Mouse (Mus musculus) liver, embryonic 16.5 days (tissue): ENCODE results near the gene Ttll6. TPM values are rescaled to one million over a fixed set of nuclear protein-coding genes. Genes with fewer than 3 reads are reported as not detected.

Source experiments
- ATAC-seq: fragments of 200-750 bp; cut with Nextera tagmentation; 2 replicates; pipeline ENCODE4 v1.8.0; 2017; ENCODE audit warnings: low read depth, mild to moderate bottlenecking, moderate number of reproducible peaks, moderate library complexity
- H3K27ac ChIP-seq: fragments of 300-500 bp; sonication (generic); 2 replicates; pipeline ENCODE4 v1.5.1; 2014; ENCODE audit warnings: mild to moderate bottlenecking, low read length
- H3K27me3 ChIP-seq: fragments of 300-500 bp; sonication (generic); 2 replicates; pipeline ENCODE4 v1.6.1; 2014; ENCODE audit warnings: low read depth, low read length, mixed read lengths; ENCODE audit not compliant: control insufficient read depth, insufficient read depth
- H3K36me3 ChIP-seq: fragments of 300-500 bp; sonication (generic); 2 replicates; pipeline ENCODE4 v1.6.1; 2014; ENCODE audit warnings: mild to moderate bottlenecking; ENCODE audit not compliant: control insufficient read depth, insufficient read depth
- H3K4me1 ChIP-seq: fragments of 300-500 bp; sonication (generic); 2 replicates; pipeline ENCODE4 v1.6.1; 2014; ENCODE audit warnings: low read depth, low read length, mixed read lengths; ENCODE audit not compliant: control insufficient read depth
- H3K4me2 ChIP-seq: fragments of 300-500 bp; sonication (generic); 2 replicates; pipeline ENCODE4 v1.6.1; 2014; ENCODE audit warnings: low read depth, low read length, mixed read lengths
- H3K4me3 ChIP-seq: fragments of 300-500 bp; sonication (generic); 2 replicates; pipeline ENCODE4 v1.5.1; 2014; ENCODE audit warnings: low read depth, mild to moderate bottlenecking, low read length
- H3K9ac ChIP-seq: fragments of 300-500 bp; sonication (generic); 2 replicates; pipeline ENCODE4 v1.6.1; 2014; ENCODE audit warnings: low read depth, low read length
- H3K9me3 ChIP-seq: fragments of 300-500 bp; sonication (generic); replicated peaks from 2 replicates; pipeline ENCODE4 v1.6.1; 2016; ENCODE audit warnings: low read length; ENCODE audit not compliant: control insufficient read depth
- WGBS: fragments of 180-500 bp; shearing (Covaris S2); extraction: QIAGEN DNeasy Blood & Tissue Kit; methylation state at CpG from one replicate; pipeline ENCODE4 v1.1.7; 2014; ENCODE audit not compliant: insufficient replicate concordance; 5-methylcytosine and 5-hydroxymethylcytosine counted together
- polyA plus RNA-seq: library from polyadenylated mRNA; unstranded; fragments of >200 nt; fragmentation: Nextera tagmentation; extraction: Ambion mirVana; gene quantifications from 2 replicates; pipeline ENCODE4 v1.2.1, GENCODE M21; 2015

Gene Ttll6
- polyA plus RNA-seq, 1 experiment from 2014 or later, result not detected

GRCm38 (mm10) chr11:96205426-96206131, 72.0 kb downstream of the Ttll6 start:
- H3K27me3 ChIP-seq, result peaks cover 79% of the 10 kb centered on the region

More at GRCm38 (mm10) chr11:96205426-96206131, 72.0 kb downstream of the Ttll6 start:
- Histone ChIP-seq H3K27ac (no peak overlapping the region), H3K9ac (no peak overlapping the region), H3K9me3 (no peaks in the 10 kb centered on the region), H3K36me3 (no peaks in the 10 kb centered on the region), H3K4me2 (no peak overlapping the region), H3K4me3 (no peak overlapping the region), H3K4me1 (no peaks in the 10 kb centered on the region)
- ATAC-seq, result no peak
- 1% methylated on average over 15 of the region's 15 CpGs for WGBS

Other genes starting within 250 kb of the Ttll6 start
- 0.08 and 0.50 TPM in 2 replicates for gene B4galnt2, start 218.9 kb upstream of the Ttll6 start, polyA plus RNA-seq
- 10.4 and 10.8 TPM in 2 replicates for gene Igf2bp1, start 127.8 kb upstream of the Ttll6 start, polyA plus RNA-seq
- 0.25 TPM in 1 of 2 replicates, not detected in the other for gene Gip, start 109.2 kb upstream of the Ttll6 start, polyA plus RNA-seq
- 47.5 and 54.4 TPM in 2 replicates for gene Snf8, start 98.9 kb upstream of the Ttll6 start, polyA plus RNA-seq
- gene Ube2z, start 68.4 kb upstream of the Ttll6 start, polyA plus RNA-seq, result 13.2 TPM in 2 replicates
- 471 and 479 TPM in 2 replicates for gene Atp5g1, start 58.1 kb upstream of the Ttll6 start, polyA plus RNA-seq
- gene Calcoco2, start 21.8 kb upstream of the Ttll6 start, polyA plus RNA-seq, result not detected in 2 replicates
- not detected in 2 replicates for gene Hoxb13, start 60.5 kb downstream of the Ttll6 start, polyA plus RNA-seq
- not detected in 2 replicates for gene Hoxb9, start 137.7 kb downstream of the Ttll6 start, polyA plus RNA-seq
- not detected in 2 replicates for gene Hoxb8, start 148.1 kb downstream of the Ttll6 start, polyA plus RNA-seq
- 0.18 and 0.25 TPM in 2 replicates for gene Hoxb7, start 152.8 kb downstream of the Ttll6 start, polyA plus RNA-seq
- gene Hoxb6, start 158.7 kb downstream of the Ttll6 start, polyA plus RNA-seq, result 0.08 TPM in 1 of 2 replicates, not detected in the other
- gene Hoxb5, start 169.6 kb downstream of the Ttll6 start, polyA plus RNA-seq, result 0.26 and 0.37 TPM in 2 replicates
- gene Hoxb4, start 184.5 kb downstream of the Ttll6 start, polyA plus RNA-seq, result 0.08 and 0.11 TPM in 2 replicates
- gene Hoxb3, start 189.5 kb downstream of the Ttll6 start, polyA plus RNA-seq, result 0.11 TPM in 1 of 2 replicates, not detected in the other
- gene Hoxb2, start 216.7 kb downstream of the Ttll6 start, polyA plus RNA-seq, result 0.62 and 0.90 TPM in 2 replicates
- not detected in 2 replicates for gene Hoxb1, start 232.0 kb downstream of the Ttll6 start, polyA plus RNA-seq